Mouse (Mus musculus): ENCODE measurements around the gene Gypa. TPM values are rescaled to one million over a fixed set of nuclear protein-coding genes. Genes with fewer than 3 reads are reported as not detected.
A peak's percentile ranks its signal among the peaks of the same experiment; 100 is the strongest.

Gypa gene
- polyA plus RNA-seq, 1 experiment from 2014 or later, result not detected

GRCm38 (mm10) chr8:80482822-80483774 lies 10.5 kb upstream of the Gypa start:
- ChIA-PET CTCF (interaction anchor here (0.7 to 3.3 kb wide), 4 partner anchors 749 to 752 kb away, joined by 3 to 13 read pairs (median 4); no protein-coding TSS in a partner anchor), POLR2A (interaction anchor here (0.6 kb wide), 1 partner anchor 27 kb away, joined by 3 read pairs; no protein-coding TSS in a partner anchor)
- ATAC-seq, result no peak
- H3K27me3 ChIP-seq, result peaks cover 24% of the 10 kb centered on the region
- peak; percentile 49 for TF ChIP-seq CTCF (IDR thresholded peaks at IDR 0.05)
- in situ Hi-C loops (cut with MboI; ENCODE audit: low pct_unique_long_range_greater_than_20kb), result loop anchor here (5.0 to 25.0 kb wide), 3 partner anchors 751 to 1171 kb away; no protein-coding TSS in a partner anchor
- DNase-seq (ENCODE audit: low read depth, low spot score), result no peak

GRCm38 (mm10) chr8:80491562-80491961 lies 2.0 kb upstream of the Gypa start:
- ChIA-PET POLR2A (no interaction called here), CTCF (interaction anchor here (1.1 kb wide), 1 partner anchor 9 kb away, joined by 3 read pairs; no protein-coding TSS in a partner anchor)
- ATAC-seq, result no peak
- in situ Hi-C loops (cut with MboI; ENCODE audit: low pct_unique_long_range_greater_than_20kb), result loop anchor here (10.0 to 25.0 kb wide), 2 partner anchors 503 to 1179 kb away; no protein-coding TSS in a partner anchor
- TF ChIP-seq CTCF (IDR thresholded peaks at IDR 0.05), result peak; percentile 13
- no peak for DNase-seq (ENCODE audit: low read depth, low spot score)
- H3K27me3 ChIP-seq, result peaks cover 53% of the 10 kb centered on the region

- DNase-seq (ENCODE audit: low read depth, low spot score) (no peak), ATAC-seq (peak; percentile 70)
- ChIA-PET CTCF (interaction anchor here (0.8 to 1.8 kb wide), 7 partner anchors 24 to 759 kb away, joined by 3 to 9 read pairs (median 3); no protein-coding TSS in a partner anchor), POLR2A (interaction anchor here (0.9 kb wide), 1 partner anchor 30 kb away, joined by 3 read pairs; no protein-coding TSS in a partner anchor)
- peaks cover 52% of the 10 kb centered on the region for H3K27me3 ChIP-seq
- TF ChIP-seq CTCF (IDR thresholded peaks at IDR 0.05), result peak; percentile 70
- in situ Hi-C loops (cut with MboI; ENCODE audit: low pct_unique_long_range_greater_than_20kb), result loop anchor here (10.0 to 25.0 kb wide), 2 partner anchors 502 to 1181 kb away; no protein-coding TSS in a partner anchor
Measured at GRCm38 (mm10) chr8:80492987-80493441, 567 bp upstream of the Gypa start.

GRCm38 (mm10) chr8:80494346-80494660 lies 722 bp downstream of the Gypa start:
- ChIA-PET CTCF (interaction anchor here (1.1 kb wide), 1 partner anchor 9 kb away, joined by 3 read pairs; no protein-coding TSS in a partner anchor), POLR2A (no interaction called here)
- no peak for ATAC-seq
- peaks cover 51% of the 10 kb centered on the region for H3K27me3 ChIP-seq
- no peak for TF ChIP-seq CTCF (IDR thresholded peaks at IDR 0.05)
- DNase-seq (ENCODE audit: low read depth, low spot score), result no peak
- in situ Hi-C loops (cut with MboI; ENCODE audit: low pct_unique_long_range_greater_than_20kb), result loop anchor here (10.0 to 25.0 kb wide), 2 partner anchors 500 to 1182 kb away; no protein-coding TSS in a partner anchor

- DNase-seq (ENCODE audit: low read depth, low spot score), result no peak
- in situ Hi-C loops (cut with MboI; ENCODE audit: low pct_unique_long_range_greater_than_20kb), result loop anchor here (5.0 to 25.0 kb wide), 3 partner anchors 192 to 1183 kb away; no protein-coding TSS in a partner anchor
- H3K27me3 ChIP-seq, result peaks cover 56% of the 10 kb centered on the region
- ChIA-PET CTCF (interaction anchor here (1.1 kb wide), 1 partner anchor 9 kb away, joined by 3 read pairs; no protein-coding TSS in a partner anchor), POLR2A (no interaction called here)
- no peak for TF ChIP-seq CTCF (IDR thresholded peaks at IDR 0.05)
- ATAC-seq, result no peak
Measured at GRCm38 (mm10) chr8:80494819-80495218, 1.2 kb downstream of the Gypa start.

GRCm38 (mm10) chr8:80495527-80495926 lies 1.9 kb downstream of the Gypa start:
- no peak for TF ChIP-seq CTCF (IDR thresholded peaks at IDR 0.05)
- ATAC-seq (no peak), DNase-seq (ENCODE audit: low read depth, low spot score) (no peak)
- CTCF ChIA-PET, result interaction anchor here (1.1 kb wide), 1 partner anchor 10 kb away, joined by 3 read pairs; no protein-coding TSS in a partner anchor
- in situ Hi-C loops (cut with MboI; ENCODE audit: low pct_unique_long_range_greater_than_20kb), result loop anchor here (5.0 to 25.0 kb wide), 3 partner anchors 192 to 1183 kb away; no protein-coding TSS in a partner anchor
- POLR2A ChIA-PET, result no interaction called here
- peaks cover 57% of the 10 kb centered on the region for H3K27me3 ChIP-seq

- TF ChIP-seq CTCF (IDR thresholded peaks at IDR 0.05), result no peak
- DNase-seq (ENCODE audit: low read depth, low spot score), result no peak
- POLR2A ChIA-PET, result no interaction called here
- no peak for ATAC-seq
- in situ Hi-C loops (cut with MboI; ENCODE audit: low pct_unique_long_range_greater_than_20kb), result loop anchor here (5.0 to 25.0 kb wide), 3 partner anchors 190 to 1185 kb away; no protein-coding TSS in a partner anchor
- H3K27me3 ChIP-seq, result peaks cover 54% of the 10 kb centered on the region
- CTCF ChIA-PET, result no interaction called here
Measured at GRCm38 (mm10) chr8:80497323-80497722, 3.7 kb downstream of the Gypa start.

- CTCF ChIA-PET, result interaction anchor here (1.4 to 1.5 kb wide), 2 partner anchors 8 to 13 kb away, joined by 3 to 4 read pairs; no protein-coding TSS in a partner anchor
- in situ Hi-C loops (cut with MboI; ENCODE audit: low pct_unique_long_range_greater_than_20kb), result no loop called here
- TF ChIP-seq CTCF (IDR thresholded peaks at IDR 0.05), result no peak
- POLR2A ChIA-PET, result no interaction called here
- DNase-seq (ENCODE audit: low read depth, low spot score) (no peak), ATAC-seq (no peak)
- peaks cover 65% of the 10 kb centered on the region for H3K27me3 ChIP-seq
Measured at GRCm38 (mm10) chr8:80500244-80500643, 6.7 kb downstream of the Gypa start.

- TF ChIP-seq CTCF (IDR thresholded peaks at IDR 0.05), result no peak
- POLR2A ChIA-PET, result no interaction called here
Measured at GRCm38 (mm10) chr8:80500773-80501172, 7.2 kb downstream of the Gypa start.

GRCm38 (mm10) chr8:80501283-80501682 lies 7.7 kb downstream of the Gypa start:
- TF ChIP-seq CTCF (IDR thresholded peaks at IDR 0.05), result no peak
- DNase-seq (ENCODE audit: low read depth, low spot score), result no peak
- peaks cover 63% of the 10 kb centered on the region for H3K27me3 ChIP-seq
- ChIA-PET CTCF (interaction anchor here (1.4 to 1.5 kb wide), 2 partner anchors 9 to 14 kb away, joined by 3 to 4 read pairs; no protein-coding TSS in a partner anchor), POLR2A (no interaction called here)
- in situ Hi-C loops (cut with MboI; ENCODE audit: low pct_unique_long_range_greater_than_20kb), result no loop called here
- no peak for ATAC-seq

More at GRCm38 (mm10) chr8:80500773-80501172, 7.2 kb downstream of the Gypa start:
- DNase-seq (ENCODE audit: low read depth, low spot score), result no peak
- CTCF ChIA-PET, result interaction anchor here (1.4 to 1.5 kb wide), 2 partner anchors 9 to 13 kb away, joined by 3 to 4 read pairs; no protein-coding TSS in a partner anchor
- in situ Hi-C loops (cut with MboI; ENCODE audit: low pct_unique_long_range_greater_than_20kb), result no loop called here
- peaks cover 64% of the 10 kb centered on the region for H3K27me3 ChIP-seq
- no peak for ATAC-seq
